Mouse (Mus musculus) spleen, embryonic (tissue): ENCODE data around the gene Galnt2.

ENCODE experiments used
- CTCF ChIA-PET: fragments of 350-600 bp; sonication (Branson Sonifier 250); formaldehyde crosslinking; loops from one replicate; lab custom pipeline; 2022; lab: Charles Lee

Galnt2 gene

GRCm38 (mm10) chr8:124363337-124363736 is 132.1 kb downstream of the Galnt2 start:
- CTCF ChIA-PET: no interaction called here

- CTCF ChIA-PET: no interaction called here
Measured at GRCm38 (mm10) chr8:124368213-124368612, 137.0 kb downstream of the Galnt2 start.

GRCm38 (mm10) chr8:124370422-124371183 is 139.4 kb downstream of the Galnt2 start:
- CTCF ChIA-PET: no interaction called here

- CTCF ChIA-PET: no interaction called here
Measured at GRCm38 (mm10) chr8:124371410-124372123, 140.4 kb downstream of the Galnt2 start.

- CTCF ChIA-PET: no interaction called here
Measured at GRCm38 (mm10) chr8:124373753-124374152, 142.6 kb downstream of the Galnt2 start.

GRCm38 (mm10) chr8:124375168-124375567 is 144.0 kb downstream of the Galnt2 start:
- CTCF ChIA-PET: no interaction called here

- CTCF ChIA-PET: no interaction called here
Measured at GRCm38 (mm10) chr8:124375727-124376126, 144.5 kb downstream of the Galnt2 start.

- CTCF ChIA-PET: no interaction called here
Measured at GRCm38 (mm10) chr8:124376406-124376805, 145.2 kb downstream of the Galnt2 start.

- CTCF ChIA-PET: no interaction called here
Measured at GRCm38 (mm10) chr8:124379289-124379688, 148.1 kb downstream of the Galnt2 start.

GRCm38 (mm10) chr8:124382235-124382634 is 151.0 kb downstream of the Galnt2 start:
- CTCF ChIA-PET: no interaction called here

GRCm38 (mm10) chr8:124384336-124384735 is 153.1 kb downstream of the Galnt2 start:
- CTCF ChIA-PET: interaction anchor here (0.5 kb wide), 1 partner anchor 862 kb away, joined by 3 read pairs; no protein-coding TSS in a partner anchor

- CTCF ChIA-PET: no interaction called here
Measured at GRCm38 (mm10) chr8:124386225-124386899, 155.2 kb downstream of the Galnt2 start.

- CTCF ChIA-PET: no interaction called here
Measured at GRCm38 (mm10) chr8:124389495-124389894, 158.3 kb downstream of the Galnt2 start.

GRCm38 (mm10) chr8:124391191-124391590 is 160.0 kb downstream of the Galnt2 start:
- CTCF ChIA-PET: no interaction called here

GRCm38 (mm10) chr8:124392271-124393012 is 161.3 kb downstream of the Galnt2 start:
- CTCF ChIA-PET: no interaction called here

- CTCF ChIA-PET: no interaction called here
Measured at GRCm38 (mm10) chr8:124393013-124393412, 161.8 kb downstream of the Galnt2 start.

- CTCF ChIA-PET: no interaction called here
Measured at GRCm38 (mm10) chr8:124393927-124394326, 162.7 kb downstream of the Galnt2 start.

GRCm38 (mm10) chr8:124394951-124395350 is 163.8 kb downstream of the Galnt2 start:
- CTCF ChIA-PET: no interaction called here
